Mouse (Mus musculus) liver, embryonic 15.5 days (tissue): ENCODE results near the gene Gm35315. TPM values are rescaled to one million over a fixed set of nuclear protein-coding genes. Genes with fewer than 3 reads are reported as not detected.

Source experiments
- polyA plus RNA-seq: library from polyadenylated mRNA; unstranded; fragments of >200 nt; fragmentation: Nextera tagmentation; extraction: Ambion mirVana; gene quantifications from 2 replicates; pipeline ENCODE4 v1.2.1, GENCODE M21; 2015

The Gm35315 gene
- polyA plus RNA-seq, 1 experiment from 2014 or later, result 0.82 TPM

Other genes starting within 250 kb of the Gm35315 start
- 0.20 and 0.24 TPM in 2 replicates for gene Gm15446, start 171.0 kb downstream of the Gm35315 start, polyA plus RNA-seq
- 4.8 and 5.8 TPM in 2 replicates for gene Zfp932, start 97.9 kb downstream of the Gm35315 start, polyA plus RNA-seq
- gene Gm17655, start 21.9 kb downstream of the Gm35315 start, polyA plus RNA-seq, result 1.7 and 2.1 TPM in 2 replicates
- gene Plcxd1, start 5.5 kb upstream of the Gm35315 start, polyA plus RNA-seq, result 0.55 and 0.62 TPM in 2 replicates
- 7.7 and 9.2 TPM in 2 replicates for gene Gtpbp6, start 13.8 kb upstream of the Gm35315 start, polyA plus RNA-seq
- 1.0 and 1.4 TPM in 2 replicates for gene Zfp605, start 15.7 kb upstream of the Gm35315 start, polyA plus RNA-seq
- 17.9 and 19.5 TPM in 2 replicates for gene Chfr, start 41.4 kb upstream of the Gm35315 start, polyA plus RNA-seq
- gene Golga3, start 82.3 kb upstream of the Gm35315 start, polyA plus RNA-seq, result 6.8 and 7.0 TPM in 2 replicates
- 13.1 and 14.3 TPM in 2 replicates for gene Ankle2, start 136.6 kb upstream of the Gm35315 start, polyA plus RNA-seq
- gene Pgam5, start 175.5 kb upstream of the Gm35315 start, polyA plus RNA-seq, result 25.7 and 27.1 TPM in 2 replicates
- gene Pxmp2, start 191.8 kb upstream of the Gm35315 start, polyA plus RNA-seq, result 44.6 and 45.0 TPM in 2 replicates
- 14.4 and 16.4 TPM in 2 replicates for gene Pole, start 191.9 kb upstream of the Gm35315 start, polyA plus RNA-seq
- 0.09 TPM in 1 of 2 replicates, not detected in the other for gene P2rx2, start 248.8 kb upstream of the Gm35315 start, polyA plus RNA-seq